Mouse (Mus musculus) C2C12 (cell line): Measurements from ENCODE around the gene Rpn2.

Experiments
- CTCF ChIP-seq: IDR thresholded peaks from one replicate; pipeline ENCODE4 v1.5.1; 2011; ENCODE audit not compliant: control insufficient read depth, insufficient read depth, insufficient read length
- MAX ChIP-seq: IDR thresholded peaks from one replicate; pipeline ENCODE4 v1.6.1; 2011; ENCODE audit warnings: mild to moderate bottlenecking, control low read depth
- MYOG ChIP-seq: IDR thresholded peaks from one replicate; pipeline ENCODE4 v1.6.1; 2011; ENCODE audit not compliant: control insufficient read depth, insufficient read length; ENCODE audit errors: extremely low read depth
- USF1 ChIP-seq: IDR thresholded peaks from one replicate; pipeline ENCODE4 v1.6.1; 2011; ENCODE audit warnings: low read depth, mild to moderate bottlenecking, control low read depth, moderate library complexity

DNA sequence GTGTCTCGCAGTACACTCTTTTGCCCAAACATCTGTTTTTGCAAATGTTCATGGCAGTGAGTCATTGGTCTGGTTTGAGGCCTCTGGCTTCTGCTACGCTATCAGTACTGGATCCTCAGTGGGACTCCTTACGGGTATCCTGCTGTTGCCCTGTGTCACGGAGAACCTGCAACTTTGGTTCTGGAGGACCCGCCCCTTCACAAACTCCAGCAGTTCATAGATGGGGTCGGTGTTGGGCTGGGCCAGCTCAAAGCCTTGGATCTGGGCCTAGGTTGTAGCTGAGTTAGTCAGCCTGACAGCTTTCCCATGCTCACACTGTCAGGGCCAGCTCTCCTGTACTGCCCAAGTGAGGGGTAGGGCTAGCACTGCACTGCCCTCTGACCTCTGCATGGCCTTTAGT lies 21.2 kb downstream of the Rpn2 start:
- no peak for TF ChIP-seq USF1
- TF ChIP-seq CTCF, result no peak
- no peak for TF ChIP-seq MAX
- no peak for TF ChIP-seq MYOG
